Mouse (Mus musculus): ENCODE results near the gene Itga1. TPM values are rescaled to one million over a fixed set of nuclear protein-coding genes. Genes with fewer than 3 reads are reported as not detected.

The Itga1 gene
- total RNA-seq, 2 experiments from 2014 or later = 26.3 to 27.6 TPM

DNA sequence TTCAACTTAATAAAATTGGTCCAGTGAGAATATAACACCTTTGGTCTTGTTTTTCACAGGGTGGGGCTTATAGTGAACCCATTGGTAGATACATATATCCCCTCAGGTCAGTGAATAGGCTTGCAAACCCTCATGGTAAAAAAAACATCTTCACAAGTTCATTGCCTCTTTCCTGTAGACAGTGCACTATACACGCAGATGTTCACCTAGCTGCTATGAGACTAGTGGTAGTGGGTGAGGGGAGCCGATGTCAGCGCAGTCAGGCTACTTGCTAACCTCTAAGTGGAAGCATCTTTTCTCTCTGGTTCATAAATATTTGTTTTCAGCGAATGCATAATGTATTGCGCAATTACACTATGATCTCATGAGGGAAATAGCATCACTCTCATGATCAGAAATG, 192.2 kb downstream of the Itga1 start:
- DNase-seq (ENCODE audit: low spot score in 2 of 2) = no peak

DNA sequence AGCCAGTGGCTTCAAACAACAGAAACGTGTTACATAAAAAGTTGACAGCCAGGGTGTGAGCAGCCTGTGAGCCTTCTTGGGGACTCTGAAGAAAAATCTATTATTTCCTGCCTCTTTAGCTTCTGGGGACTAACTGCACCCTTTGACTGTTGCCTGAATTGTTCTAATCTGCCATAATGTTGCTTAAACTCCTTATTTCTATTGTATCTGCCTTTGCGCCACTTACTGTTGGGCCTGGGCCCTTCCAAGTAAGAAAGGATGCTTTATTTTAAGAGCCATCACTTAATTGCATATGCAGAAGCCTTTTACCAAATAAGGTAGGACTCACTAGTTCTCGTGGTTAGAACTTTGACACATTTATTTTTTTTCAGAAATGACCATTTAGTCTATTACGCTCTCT, 193.9 kb downstream of the Itga1 start:
- DNase-seq (ENCODE audit: low spot score in 2 of 2) = no peak

Other genes with a start within 250 kb of the Itga1 start
- gene Itga2, start 169.9 kb downstream of the Itga1 start, total RNA-seq (2021) = 1 to 10 TPM; 1.1 to 1.5 TPM
- 10 to 100 TPM; 24.2 to 25.5 TPM for gene Pelo, start 11.8 kb downstream of the Itga1 start, total RNA-seq (2021)
- 1 to 10 TPM; 6.5 to 6.8 TPM for gene Gm49395, start within 50 bp of the Itga1 start, total RNA-seq (2021)